Mouse (Mus musculus) liver, postnatal 0 days (tissue): Measurements from ENCODE around the gene Usp32.

ENCODE experiments used
- CTCF ChIP-seq: sonication (generic); IDR thresholded peaks from 2 replicates; pipeline ENCODE4 v1.5.1; 2016; ENCODE audit warnings: antibody characterized with exemption, low read depth
- EP300 ChIP-seq: IDR thresholded peaks from 2 replicates; pipeline ENCODE4 v1.6.1; 2016; ENCODE audit warnings: antibody characterized with exemption, low read depth, mild to moderate bottlenecking

GRCm38 (mm10) chr11:85164371-85164770, 24.4 kb upstream of the Usp32 start:
- no peak for TF ChIP-seq EP300
- TF ChIP-seq CTCF: no peak
